Mouse (Mus musculus) hindbrain, postnatal 0 days (tissue): ENCODE measurements at regions not wholly inside any gene's neighbourhood (a gene's known extent, or its start where the extent isn't known, plus 50 kb on each side); places are given as distances from the start of the nearest gene placed in this dataset.

ENCODE experiments used
- ATAC-seq: fragments of 200-750 bp; cut with Nextera tagmentation; 2 replicates; pipeline ENCODE4 v1.8.0; 2017; ENCODE audit warnings: mild to moderate bottlenecking, moderate TSS enrichment, moderate library complexity
- DNase-seq: peaks from one replicate; pipeline ENCODE4 v3.0.0-alpha.2; 2015; ENCODE audit warnings: low spot score
- H3K27ac ChIP-seq: fragments of 300-500 bp; sonication (generic); 2 replicates; pipeline ENCODE4 v1.5.1; 2014; ENCODE audit warnings: mild to moderate bottlenecking
- H3K27me3 ChIP-seq: fragments of 300-500 bp; sonication (generic); 2 replicates; pipeline ENCODE4 v1.6.1; 2014; ENCODE audit warnings: low read length, mixed read lengths; ENCODE audit not compliant: insufficient read depth
- H3K36me3 ChIP-seq: fragments of 300-500 bp; sonication (generic); 2 replicates; pipeline ENCODE4 v1.6.1; 2014; ENCODE audit warnings: low read length, mixed read lengths; ENCODE audit not compliant: insufficient read depth
- H3K4me1 ChIP-seq: fragments of 300-500 bp; sonication (generic); 2 replicates; pipeline ENCODE4 v1.6.1; 2014; ENCODE audit warnings: antibody characterized with exemption, low read length, mixed read lengths; ENCODE audit not compliant: insufficient read depth
- H3K4me2 ChIP-seq: fragments of 300-500 bp; sonication (generic); 2 replicates; pipeline ENCODE4 v1.6.1; 2014; ENCODE audit warnings: low read depth, mild to moderate bottlenecking, low read length, moderate library complexity, mixed read lengths
- H3K4me3 ChIP-seq: fragments of 300-500 bp; sonication (generic); 2 replicates; pipeline ENCODE4 v1.5.1; 2014; ENCODE audit warnings: low read length
- H3K9ac ChIP-seq: fragments of 300-500 bp; sonication (generic); replicated peaks from 2 replicates; pipeline ENCODE4 v1.6.1; 2014; ENCODE audit warnings: mild to moderate bottlenecking, low read length, moderate library complexity, mixed read lengths
- H3K9me3 ChIP-seq: fragments of 300-500 bp; sonication (generic); 2 replicates; pipeline ENCODE4 v1.6.1; 2016; ENCODE audit warnings: low read length, mixed read lengths
- CTCF ChIP-seq: IDR thresholded peaks from 2 replicates; pipeline ENCODE4 v1.5.1; 2016; ENCODE audit warnings: antibody characterized with exemption, control low read depth, low read depth
- WGBS: fragments of 180-500 bp; shearing (Covaris S2); extraction: QIAGEN DNeasy Blood & Tissue Kit; methylation state at CpG from one replicate; pipeline ENCODE4 v1.1.7; 2014; 5-methylcytosine and 5-hydroxymethylcytosine counted together

GRCm38 (mm10) chrX:140280016-140280415 lies 62.0 kb upstream of the Frmpd3 start:
- no peak for TF ChIP-seq CTCF
- WGBS: 30% methylated on average over 12 of the region's 12 CpGs
- peak overlapping the region; percentile 47 for H3K4me2 ChIP-seq
- DNase-seq: peak; percentile 51
- no peaks in the 10 kb centered on the region for H3K9me3 ChIP-seq
- H3K36me3 ChIP-seq: no peaks in the 10 kb centered on the region
- H3K4me1 ChIP-seq: no peaks in the 10 kb centered on the region
- no peaks in the 10 kb centered on the region for H3K27me3 ChIP-seq
- H3K9ac ChIP-seq: no peak overlapping the region
- peak overlapping the region; percentile 21 for H3K4me3 ChIP-seq
- peak; percentile 57; the same call in 1 of the 2 replicates for ATAC-seq
- no peak overlapping the region for H3K27ac ChIP-seq
